8 mouse cellular contexts compared by ENCODE assay signal in the genomic region with DNA sequence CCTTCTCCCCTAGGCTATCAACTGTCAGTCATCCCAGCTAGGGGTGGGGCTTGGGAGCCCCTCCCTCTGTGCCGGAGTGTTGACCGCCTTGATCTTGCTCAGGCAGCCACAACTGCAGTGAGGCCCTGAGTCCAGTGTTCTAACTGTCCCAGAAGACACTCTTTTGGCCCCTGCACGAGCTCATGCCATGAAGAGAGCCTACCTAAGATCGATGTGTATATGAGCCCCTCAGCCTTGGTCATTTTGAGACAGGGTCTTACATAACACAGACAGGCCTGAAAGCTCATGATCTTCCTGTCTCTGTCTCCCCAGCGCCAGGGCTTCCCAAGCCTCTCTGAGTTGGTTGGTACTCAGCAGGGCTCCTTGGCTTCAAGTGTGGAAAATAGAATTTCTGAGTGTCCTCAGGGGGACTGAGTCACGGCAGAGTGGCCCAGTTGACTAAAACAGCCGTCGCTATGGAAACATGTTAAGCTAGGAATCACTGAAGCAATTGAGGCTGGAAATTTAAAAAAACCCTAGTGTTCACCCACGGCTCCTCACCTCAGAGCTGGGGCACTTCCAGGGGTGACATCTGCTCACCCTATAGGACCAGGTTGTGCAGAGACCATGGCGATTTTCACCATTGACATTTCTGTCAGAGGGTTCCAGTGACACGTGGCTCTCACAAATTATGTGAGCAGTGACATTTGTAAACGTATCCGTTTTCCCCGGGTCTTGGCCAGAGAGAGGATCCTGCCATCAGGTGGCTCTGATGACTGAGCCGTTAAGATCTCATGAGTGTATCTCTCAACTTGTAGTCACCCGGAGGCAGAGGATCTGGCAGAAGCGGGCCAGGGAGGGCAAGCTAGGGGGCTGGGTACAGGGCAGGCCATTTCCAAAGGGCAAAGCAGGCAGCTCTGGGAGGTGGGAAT. TPM values are rescaled to one million over a fixed set of nuclear protein-coding genes. Genes with fewer than 3 reads are reported as not detected.
DNase-seq lines count a peak whose midpoint lies in the region; ATAC-seq and TF ChIP-seq lines count a peak whose summit lies in the region.

No protein-coding gene starts in this region.

- TF ChIP-seq POLR2A in cerebellum, adult 2 months (IDR thresholded peaks at IDR 0.05; ENCODE audit: borderline replicate concordance, insufficient read depth, low read length), result peak; percentile 17; the same call in 1 of the 2 replicates

- H3K9me3 ChIP-seq in liver, embryonic 12.5 days (replicated peaks), result no peaks in the 10 kb centered on the region
- no peaks in the 10 kb centered on the region for H3K9me3 ChIP-seq in liver, postnatal 0 days (ENCODE audit: low read length)

- peak; percentile 35 for ATAC-seq in liver, embryonic 12.5 days
- no peak for ATAC-seq in liver, postnatal 0 days

- H3K27ac ChIP-seq in liver, embryonic 12.5 days, result no peak overlapping the region
- peak overlapping the region; percentile 94 for H3K27ac ChIP-seq in cerebellum, adult 2 months (ENCODE audit: insufficient read depth, low read length)
- H3K27ac ChIP-seq in liver, postnatal 0 days (ENCODE audit: low read depth), result peak overlapping the region; percentile 84

- peaks cover 71% of the 10 kb centered on the region for H3K36me3 ChIP-seq in liver, embryonic 12.5 days
- H3K36me3 ChIP-seq in liver, postnatal 0 days (replicated peaks; ENCODE audit: insufficient read depth, low read length), result peaks cover 43% of the 10 kb centered on the region

- no peak overlapping the region for H3K9ac ChIP-seq in liver, embryonic 12.5 days
- H3K9ac ChIP-seq in liver, postnatal 0 days (replicated peaks), result no peak overlapping the region

- no peak for TF ChIP-seq EP300 in liver, postnatal 0 days (IDR thresholded peaks at IDR 0.05; ENCODE audit: low read depth)

- 74% methylated on average over 17 of the region's 17 CpGs for WGBS in liver, embryonic 12.5 days (ENCODE audit: insufficient replicate concordance)
- 10% methylated on average over 17 of the region's 17 CpGs for WGBS in cerebellum, adult 2 months
- WGBS in liver, postnatal 0 days (ENCODE audit: insufficient replicate concordance), result 73% methylated on average over 17 of the region's 17 CpGs

- H3K4me3 ChIP-seq in liver, embryonic 12.5 days, result no peak overlapping the region
- H3K4me3 ChIP-seq in cerebellum, adult 2 months (replicated peaks; ENCODE audit: insufficient read depth, low read depth, low read length), result no peak overlapping the region
- no peak overlapping the region for H3K4me3 ChIP-seq in liver, postnatal 0 days (ENCODE audit: low read depth, low read length)

- TF ChIP-seq CTCF in cerebellum, adult 2 months (IDR thresholded peaks at IDR 0.05; ENCODE audit: borderline replicate concordance, insufficient read depth, low read depth, low read length), result no peak; the same call in 1 of the 2 replicates
- no peak for TF ChIP-seq CTCF in liver, postnatal 0 days (IDR thresholded peaks at IDR 0.05; ENCODE audit: low read depth)

- peaks cover 7% of the 10 kb centered on the region for H3K4me1 ChIP-seq in liver, embryonic 12.5 days
- H3K4me1 ChIP-seq in cerebellum, adult 2 months (ENCODE audit: control insufficient read depth, insufficient read depth, low read length), result peaks cover 60% of the 10 kb centered on the region
- peaks cover 4% of the 10 kb centered on the region for H3K4me1 ChIP-seq in liver, postnatal 0 days (ENCODE audit: insufficient read depth)

- no peak for DNase-seq in liver
- peak; percentile 84 to 93 for DNase-seq in cerebellum, adult 2 months
- peak; percentile 77 to 85 for DNase-seq in heart, adult 18-20 months
- DNase-seq in liver, postnatal 0 days, result no peak
- DNase-seq in spleen, postnatal 14 days (ENCODE audit: low spot score in 2 of 2), result no peak
- DNase-seq in kidney, postnatal 14 days, result no peak
- DNase-seq in T-cell, adult 2 months (ENCODE audit: low spot score), result no peak

- H3K4me2 ChIP-seq in liver, embryonic 12.5 days, result no peak overlapping the region
- no peak overlapping the region for H3K4me2 ChIP-seq in liver, postnatal 0 days (ENCODE audit: low read depth, low read length)

- no peaks in the 10 kb centered on the region for H3K27me3 ChIP-seq in liver, embryonic 12.5 days (replicated peaks)
- no peaks in the 10 kb centered on the region for H3K27me3 ChIP-seq in cerebellum, adult 2 months (ENCODE audit: control insufficient read depth, insufficient read depth, low read length)
- no peaks in the 10 kb centered on the region for H3K27me3 ChIP-seq in liver, postnatal 0 days (ENCODE audit: insufficient read depth, low read length)

RNA-seq across cellular contexts. Expression of a gene that starts 50.7 kb away (rescaled TPM):
- polyA plus RNA-seq in liver, embryonic 12.5 days (2016; fragmentation: Nextera tagmentation; extraction: Ambion mirVana), result 15.2 and 15.8 TPM in 2 replicates
- 156 and 160 TPM in 2 replicates for polyA plus RNA-seq in cerebellum, adult 2 months (2012; rRNA removed)
- total RNA-seq in heart, adult 18-20 months (2021), result 10 to 100 TPM; 38.1 to 45.7 TPM
- polyA plus RNA-seq in liver, postnatal 0 days (2015; fragmentation: Nextera tagmentation; extraction: Ambion mirVana), result 5.8 and 5.9 TPM in 2 replicates

Comparison
In these comparisons a context has a peak if more than half of its experiments do, and no peak if none do; other contexts are left out.
1. DNase-seq: peak in cerebellum, adult 2 months (2 of 2) and heart, adult 18-20 months (2 of 2); none in liver (single experiment), liver, postnatal 0 days (single experiment), spleen, postnatal 14 days (0 of 2), kidney, postnatal 14 days (single experiment) and T-cell, adult 2 months (single experiment).